Mouse (Mus musculus) stomach, postnatal 0 days (tissue): ENCODE data around the gene Sipa1l1.

Source experiments
- CTCF ChIP-seq: IDR thresholded peaks from 2 replicates; pipeline ENCODE4 v1.5.1; 2016; ENCODE audit warnings: antibody characterized with exemption, low read depth, mild to moderate bottlenecking, moderate library complexity
- EP300 ChIP-seq: optimal IDR thresholded peaks from 2 replicates; pipeline ENCODE3; 2016; ENCODE audit warnings: antibody characterized with exemption

DNA sequence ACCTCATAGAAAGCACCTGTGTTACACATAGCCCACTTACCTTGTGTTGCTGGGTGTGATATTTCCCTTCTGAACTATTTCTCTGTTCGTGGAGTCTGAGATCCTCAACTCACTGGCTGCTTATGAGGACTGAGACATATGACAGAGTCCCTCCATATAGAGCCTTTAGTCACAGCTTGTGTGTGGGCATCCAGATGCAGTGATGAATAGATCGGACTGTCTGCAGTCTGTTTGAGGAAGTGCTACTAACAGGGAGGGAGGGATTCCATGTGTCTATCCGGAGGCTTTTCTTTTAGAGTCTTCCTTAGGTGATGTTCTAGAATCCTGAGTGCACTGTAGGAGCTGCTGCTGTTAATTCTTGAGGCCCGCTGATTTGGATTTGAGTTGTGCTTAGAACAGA, 165.4 kb downstream of the Sipa1l1 start:
- TF ChIP-seq CTCF (no peak), EP300 (no peak)
